Mouse (Mus musculus) forebrain, postnatal 0 days (tissue): ENCODE results near the gene Acvr1c. TPM values are rescaled to one million over a fixed set of nuclear protein-coding genes. Genes with fewer than 3 reads are reported as not detected.

Experiments
- ATAC-seq: fragments of 200-750 bp; cut with Nextera tagmentation; 2 replicates; pipeline ENCODE4 v1.8.0; 2017; ENCODE audit warnings: mild to moderate bottlenecking, moderate library complexity
- DNase-seq: peaks from one replicate; pipeline ENCODE4 v3.0.0-alpha.2; 2015
- H3K27ac ChIP-seq: fragments of 300-500 bp; sonication (generic); 2 replicates; pipeline ENCODE4 v1.5.1; 2014; ENCODE audit warnings: low read depth, mild to moderate bottlenecking, antibody characterized with exemption, low read length, moderate library complexity, mixed read lengths
- H3K27me3 ChIP-seq: fragments of 300-500 bp; sonication (generic); 2 replicates; pipeline ENCODE4 v1.6.1; 2014; ENCODE audit warnings: mild to moderate bottlenecking, low read length, mixed read lengths; ENCODE audit not compliant: insufficient read depth
- H3K36me3 ChIP-seq: fragments of 300-500 bp; sonication (generic); 2 replicates; pipeline ENCODE4 v1.6.1; 2014; ENCODE audit warnings: mild to moderate bottlenecking, moderate library complexity; ENCODE audit not compliant: insufficient read depth
- H3K4me1 ChIP-seq: fragments of 300-500 bp; sonication (generic); 2 replicates; pipeline ENCODE4 v1.6.1; 2014; ENCODE audit warnings: antibody characterized with exemption; ENCODE audit not compliant: insufficient read depth
- H3K4me2 ChIP-seq: fragments of 300-500 bp; sonication (generic); 2 replicates; pipeline ENCODE4 v1.6.1; 2014; ENCODE audit warnings: low read depth, mild to moderate bottlenecking, moderate library complexity
- H3K4me3 ChIP-seq: fragments of 300-500 bp; sonication (generic); 2 replicates; pipeline ENCODE4 v1.5.1; 2014; ENCODE audit warnings: low read depth, low read length, mixed read lengths
- H3K9ac ChIP-seq: fragments of 300-500 bp; sonication (generic); 2 replicates; pipeline ENCODE4 v1.6.1; 2014; ENCODE audit warnings: mild to moderate bottlenecking
- H3K9me3 ChIP-seq: fragments of 300-500 bp; sonication (generic); 2 replicates; pipeline ENCODE4 v1.6.1; 2016; ENCODE audit warnings: low read length
- CTCF ChIP-seq: sonication (generic); IDR thresholded peaks from 2 replicates; pipeline ENCODE4 v1.5.1; 2016; ENCODE audit warnings: antibody characterized with exemption, control low read depth, low read depth
- WGBS: fragments of 180-500 bp; shearing (Covaris S2); extraction: QIAGEN DNeasy Blood & Tissue Kit; methylation state at CpG from one replicate; pipeline ENCODE4 v1.1.7; 2014; 5-methylcytosine and 5-hydroxymethylcytosine counted together
- polyA plus RNA-seq: library from polyadenylated mRNA; unstranded; fragments of >200 nt; fragmentation: Nextera tagmentation; extraction: Ambion mirVana; gene quantifications from 2 replicates; pipeline ENCODE4 v1.2.1, GENCODE M21; 2015
- total RNA-seq: library from RNA; depleted of rRNA; stranded (reverse); fragments of >200 nt; gene quantifications from 2 replicates; pipeline ENCODE4 v1.2.3, GENCODE M21; 2014

Gene Acvr1c
- total and polyA plus RNA-seq, 2 experiments from 2014 or later: 0.91 to 1.6 TPM

DNA sequence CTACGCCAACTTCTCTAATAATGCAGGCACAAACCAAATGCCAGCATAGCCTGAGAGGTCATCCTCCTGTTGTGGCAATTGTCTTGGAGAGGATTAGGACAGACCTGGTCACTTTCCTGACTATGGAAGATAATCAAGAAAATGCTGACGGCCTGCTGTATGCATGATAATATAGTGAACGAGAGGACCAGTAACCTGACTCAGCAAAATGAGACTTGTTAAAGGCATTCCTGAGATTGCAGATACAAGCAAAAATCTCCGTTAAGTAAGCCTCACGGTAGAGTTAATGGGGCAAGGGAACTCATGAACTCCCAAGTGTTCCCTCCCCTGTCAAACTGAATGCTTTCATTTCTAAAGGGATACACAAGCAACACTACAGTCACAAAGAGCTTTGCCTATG lies 28.1 kb downstream of the Acvr1c start:
- DNase-seq (no peak), ATAC-seq (no peak)
- no peaks in the 10 kb centered on the region for H3K27me3 ChIP-seq
- no peak overlapping the region for H3K4me3 ChIP-seq
- no peaks in the 10 kb centered on the region for H3K36me3 ChIP-seq
- H3K4me2 ChIP-seq: no peak overlapping the region
- H3K27ac ChIP-seq: no peak overlapping the region
- no peak overlapping the region for H3K9ac ChIP-seq
- no peaks in the 10 kb centered on the region for H3K4me1 ChIP-seq
- H3K9me3 ChIP-seq: no peaks in the 10 kb centered on the region
- TF ChIP-seq CTCF: no peak
- 84% methylated on average over 5 of the region's 5 CpGs for WGBS

DNA sequence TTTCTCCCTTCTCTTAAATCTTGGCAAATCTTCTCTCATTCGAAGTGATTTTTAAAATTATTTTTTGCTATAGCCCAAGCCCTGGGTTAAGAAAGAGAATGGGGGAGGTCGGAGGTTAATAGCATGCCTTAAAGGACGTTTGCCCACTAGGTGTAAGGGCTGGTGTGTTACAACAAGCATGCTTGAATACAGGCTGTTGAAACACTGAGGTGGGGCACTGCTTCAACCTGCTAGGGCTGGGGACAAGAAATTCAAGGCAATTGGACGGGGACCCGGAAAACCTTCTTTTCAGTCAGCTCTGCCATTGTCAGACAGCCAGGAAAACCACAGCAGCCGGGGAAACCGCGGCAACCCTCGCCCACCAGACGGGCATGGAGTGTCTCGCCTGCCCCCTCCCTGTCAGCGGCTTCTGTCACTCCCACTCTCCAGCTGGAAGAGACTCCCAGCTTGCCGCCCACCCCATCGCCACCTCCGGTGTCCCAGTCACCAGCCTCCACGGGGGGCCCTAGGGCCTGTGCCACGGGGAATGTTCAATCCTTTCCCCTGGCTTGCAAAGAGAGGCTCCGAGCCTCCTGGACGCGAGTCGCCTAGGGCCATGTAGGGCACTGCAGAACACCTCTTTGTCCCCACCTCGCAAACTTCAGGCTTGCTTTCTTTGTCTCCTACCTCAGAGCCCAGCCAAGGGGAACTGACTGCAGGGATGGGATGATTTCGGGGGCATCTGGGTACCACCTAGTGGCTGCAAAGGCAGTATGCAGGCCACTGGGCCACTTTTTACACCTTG lies 33.4 kb downstream of the Acvr1c start:
- no peaks in the 10 kb centered on the region for H3K27me3 ChIP-seq
- H3K27ac ChIP-seq: 0 out of 2 replicates have a peak overlapping the region, but pooled peaks have one; percentile 6
- ATAC-seq: peak; percentile 88
- H3K36me3 ChIP-seq: no peaks in the 10 kb centered on the region
- H3K4me2 ChIP-seq: peak overlapping the region; percentile 57
- no peaks in the 10 kb centered on the region for H3K9me3 ChIP-seq
- peak overlapping the region; percentile 28 for H3K4me3 ChIP-seq
- peak overlapping the region; percentile 40 for H3K9ac ChIP-seq
- peak; percentile 67 for DNase-seq
- peak; percentile 65 for TF ChIP-seq CTCF
- H3K4me1 ChIP-seq: no peaks in the 10 kb centered on the region
- 10% methylated on average over 23 of the region's 23 CpGs for WGBS

DNA sequence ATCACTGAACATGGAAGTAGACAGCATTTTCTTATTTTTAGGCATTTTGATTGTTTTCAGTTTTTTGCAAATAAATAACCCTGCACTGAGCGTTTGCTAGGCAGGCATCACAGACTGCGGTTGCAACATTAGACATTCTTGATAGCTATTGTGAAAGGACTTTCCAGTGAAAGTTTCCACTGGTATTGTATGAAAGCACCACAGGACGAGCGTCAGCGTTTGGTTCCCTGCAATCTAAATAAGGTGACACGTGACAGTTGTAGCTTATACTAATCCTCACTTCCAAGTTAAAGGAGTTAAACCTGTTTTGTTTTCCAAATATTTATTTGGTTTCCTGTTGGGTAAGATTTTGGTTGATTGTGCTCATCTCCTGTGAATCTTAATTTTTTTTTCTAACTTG lies 34.4 kb downstream of the Acvr1c start:
- Histone ChIP-seq H3K4me2 (no peak overlapping the region), H3K4me3 (no peak overlapping the region), H3K36me3 (no peaks in the 10 kb centered on the region), H3K9ac (no peak overlapping the region), H3K27me3 (no peaks in the 10 kb centered on the region), H3K9me3 (no peaks in the 10 kb centered on the region), H3K4me1 (no peaks in the 10 kb centered on the region), H3K27ac (no peak overlapping the region)
- ATAC-seq: no peak
- 68% methylated on average over 6 of the region's 6 CpGs for WGBS
- no peak for TF ChIP-seq CTCF
- DNase-seq: no peak

DNA sequence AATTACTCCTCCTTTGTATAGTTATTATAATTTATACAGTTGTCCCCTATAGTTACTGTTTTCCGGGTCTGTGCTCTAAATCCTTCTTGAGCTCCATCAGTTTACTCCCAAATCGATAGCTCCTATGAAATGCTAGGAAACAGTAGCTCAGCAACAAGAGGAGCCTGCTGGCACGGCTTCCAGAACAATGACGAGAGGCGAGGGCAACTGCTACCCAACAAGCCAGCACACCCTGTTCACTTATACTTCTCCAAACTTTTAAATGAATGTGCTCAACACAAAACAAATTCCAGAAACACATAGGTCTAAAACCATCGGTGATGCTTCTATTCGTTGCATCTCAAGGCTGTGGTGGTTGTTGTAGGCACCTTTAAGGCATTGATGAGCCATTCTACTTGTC lies 41.5 kb downstream of the Acvr1c start:
- Histone ChIP-seq H3K4me2 (no peak overlapping the region), H3K27ac (no peak overlapping the region), H3K4me3 (no peak overlapping the region), H3K9me3 (no peaks in the 10 kb centered on the region), H3K4me1 (no peaks in the 10 kb centered on the region), H3K9ac (no peak overlapping the region), H3K36me3 (no peaks in the 10 kb centered on the region), H3K27me3 (no peaks in the 10 kb centered on the region)
- ATAC-seq (no peak), DNase-seq (no peak)
- 92% methylated on average over 7 of the region's 7 CpGs for WGBS
- TF ChIP-seq CTCF: no peak

DNA sequence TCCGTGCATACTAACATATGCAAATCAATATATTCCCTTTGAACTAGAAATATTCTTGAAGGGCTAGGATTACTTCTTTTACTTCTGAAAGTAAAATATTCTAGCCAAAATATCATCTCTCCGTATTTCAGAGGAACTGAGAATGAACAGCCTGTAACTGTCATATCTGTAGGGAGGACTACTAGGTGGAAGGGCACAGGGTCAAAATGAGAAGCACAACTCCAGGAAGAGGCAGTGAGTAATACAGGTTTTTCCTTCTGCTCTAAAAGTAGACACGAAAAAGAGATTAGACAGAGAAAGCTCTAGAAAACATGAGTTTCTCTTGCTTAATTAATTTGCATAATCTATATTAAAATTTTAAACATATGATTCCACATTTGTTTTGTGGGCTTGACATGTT lies 48.0 kb downstream of the Acvr1c start:
- WGBS: 65% methylated on average over 3 of the region's 3 CpGs
- Histone ChIP-seq H3K4me1 (no peaks in the 10 kb centered on the region), H3K4me2 (no peak overlapping the region), H3K9ac (no peak overlapping the region), H3K9me3 (no peaks in the 10 kb centered on the region), H3K27ac (no peak overlapping the region), H3K27me3 (no peaks in the 10 kb centered on the region), H3K36me3 (no peaks in the 10 kb centered on the region), H3K4me3 (no peak overlapping the region)
- no peak for TF ChIP-seq CTCF
- ATAC-seq: no peak
- DNase-seq: no peak

DNA sequence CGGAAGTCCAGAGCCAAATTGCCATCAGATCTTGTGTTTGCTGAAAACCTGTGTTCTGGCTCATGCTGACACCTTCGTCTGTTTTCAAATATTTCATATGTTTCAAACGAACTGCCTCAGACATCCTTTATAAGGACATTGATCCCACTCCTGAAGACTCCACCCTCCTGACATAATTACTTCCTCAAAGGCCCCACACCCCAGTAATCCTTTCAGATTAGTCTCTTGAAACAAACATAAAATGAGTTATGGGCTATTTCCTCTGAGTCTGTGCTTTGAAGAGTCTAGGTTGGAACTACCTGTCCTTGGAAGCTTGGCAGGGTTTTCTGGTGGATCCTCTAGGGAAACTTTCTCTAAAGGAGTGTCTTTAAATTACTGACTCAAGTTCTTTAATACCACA lies 53.2 kb downstream of the Acvr1c start:
- H3K27me3 ChIP-seq: no peaks in the 10 kb centered on the region
- no peak overlapping the region for H3K27ac ChIP-seq
- H3K36me3 ChIP-seq: no peaks in the 10 kb centered on the region
- no peak overlapping the region for H3K4me2 ChIP-seq
- no peaks in the 10 kb centered on the region for H3K4me1 ChIP-seq
- no peak overlapping the region for H3K4me3 ChIP-seq
- DNase-seq (no peak), ATAC-seq (no peak)
- no peak for TF ChIP-seq CTCF
- WGBS: 79% methylated on average over 3 of the region's 3 CpGs
- no peak overlapping the region for H3K9ac ChIP-seq
- H3K9me3 ChIP-seq: no peaks in the 10 kb centered on the region

DNA sequence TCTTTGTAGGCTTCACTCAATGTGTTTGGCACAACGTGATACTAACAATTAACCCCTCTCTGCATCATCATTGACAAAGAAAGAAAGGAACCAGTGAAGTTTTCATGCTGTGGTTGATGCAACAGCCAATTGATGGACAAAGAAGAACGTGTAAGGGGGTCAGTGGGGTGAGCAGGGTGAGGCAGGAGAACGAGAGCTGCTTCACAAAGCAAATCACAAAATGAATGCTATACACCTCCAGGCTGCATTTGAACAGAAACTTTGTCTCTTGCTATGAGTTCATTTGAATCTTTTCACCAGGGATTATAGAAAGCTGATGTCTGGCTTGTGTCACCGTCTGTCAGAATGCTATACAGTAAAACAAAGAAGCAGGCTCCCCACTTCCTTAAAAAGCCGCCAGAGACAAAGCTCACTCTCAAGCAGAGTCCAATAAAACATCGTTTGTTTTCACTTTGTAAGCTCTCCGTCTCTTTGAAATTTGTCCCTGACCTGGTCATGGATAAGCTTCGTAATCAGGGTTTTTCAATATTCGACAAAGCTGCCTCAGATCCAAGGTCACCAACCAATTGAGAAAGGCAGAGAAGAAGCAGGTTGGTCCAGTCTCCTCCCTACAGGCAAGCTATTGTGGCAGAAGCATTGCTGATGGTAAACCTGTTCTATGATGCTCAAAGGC lies 67.8 kb downstream of the Acvr1c start:
- ATAC-seq (peak; percentile 42), DNase-seq (no peak)
- no peaks in the 10 kb centered on the region for H3K36me3 ChIP-seq
- no peak overlapping the region for H3K9ac ChIP-seq
- TF ChIP-seq CTCF: no peak
- H3K4me2 ChIP-seq: no peak overlapping the region
- H3K4me1 ChIP-seq: no peaks in the 10 kb centered on the region; the same call in 1 of the 2 replicates
- H3K27me3 ChIP-seq: no peaks in the 10 kb centered on the region
- no peaks in the 10 kb centered on the region for H3K9me3 ChIP-seq
- 8% methylated on average over 9 of the region's 9 CpGs for WGBS
- no peak overlapping the region for H3K4me3 ChIP-seq
- H3K27ac ChIP-seq: no peak overlapping the region
